Mouse (Mus musculus) cerebellum, postnatal 36 days (tissue): ENCODE data around the gene Pip4p1.
"Not testable (repeated sequence)": the region's sequence is repeated elsewhere in the genome, so short reads cannot be mapped to it uniquely, and the experiment has no call there.

Source experiments
- DNase-seq, 2 experiments: peaks; one replicate each; pipeline ENCODE4 v3.0.0; 2021 to 2022; ENCODE audit warnings: mixed read lengths in 2 of 2

Pip4p1 gene

GRCm38 (mm10) chr14:50930754-50931492 is at the start of gene Pip4p1, which contains the start of gene Pnp:
Pip4p1 (minus strand) TSS chr14:50930856.
Pnp (plus strand) TSS chr14:50931082.
- DNase-seq = peak; percentile 99

- no peak for DNase-seq
These were observed 49.0 kb upstream of the Pip4p1 start for GRCm38 (mm10) chr14:50979631-50980030.

GRCm38 (mm10) chr14:50978451-50978850 is 47.8 kb upstream of the Pip4p1 start:
- DNase-seq = not testable (repeated sequence)

DNA sequence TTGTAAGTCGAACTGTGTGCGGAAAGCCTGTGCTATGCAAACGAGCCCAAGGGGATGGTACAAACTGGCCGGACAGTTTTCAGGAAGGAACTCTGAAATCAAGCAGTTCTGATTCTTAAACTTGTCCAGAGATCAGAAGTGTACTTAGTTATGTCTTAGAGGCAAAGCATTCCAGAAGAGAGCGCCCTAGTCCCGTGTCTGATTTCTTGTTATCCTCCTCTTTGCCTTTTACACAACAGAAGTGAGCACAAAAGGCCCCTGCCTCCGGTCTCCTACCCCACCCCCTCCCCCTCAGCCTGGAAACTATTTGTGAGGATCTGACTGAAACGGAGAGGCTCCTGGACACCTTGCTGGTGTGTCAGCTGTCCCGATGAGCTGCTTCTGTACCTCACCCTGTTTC is 46.0 kb upstream of the Pip4p1 start:
- DNase-seq = no peak

DNA sequence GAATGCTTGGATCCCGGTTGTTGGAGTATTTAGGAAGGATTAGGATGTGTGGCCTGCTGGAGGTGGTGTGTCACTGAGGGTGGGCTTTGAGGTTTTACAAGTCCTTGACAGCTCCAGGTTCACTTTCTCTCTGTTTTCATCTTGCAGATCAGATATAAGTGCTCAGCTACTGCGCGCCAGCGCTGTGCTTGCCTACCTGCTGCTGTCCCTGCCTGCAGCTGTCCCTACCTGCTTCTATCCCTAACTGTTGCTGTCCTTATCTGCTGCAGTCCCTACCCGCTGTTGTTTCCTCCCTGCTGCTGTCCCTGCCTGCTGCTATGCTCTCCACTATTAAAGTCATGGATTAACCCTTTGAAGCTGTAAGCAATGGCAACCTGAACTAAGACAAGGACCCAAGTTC is 44.3 kb upstream of the Pip4p1 start:
- DNase-seq = no peak

DNA sequence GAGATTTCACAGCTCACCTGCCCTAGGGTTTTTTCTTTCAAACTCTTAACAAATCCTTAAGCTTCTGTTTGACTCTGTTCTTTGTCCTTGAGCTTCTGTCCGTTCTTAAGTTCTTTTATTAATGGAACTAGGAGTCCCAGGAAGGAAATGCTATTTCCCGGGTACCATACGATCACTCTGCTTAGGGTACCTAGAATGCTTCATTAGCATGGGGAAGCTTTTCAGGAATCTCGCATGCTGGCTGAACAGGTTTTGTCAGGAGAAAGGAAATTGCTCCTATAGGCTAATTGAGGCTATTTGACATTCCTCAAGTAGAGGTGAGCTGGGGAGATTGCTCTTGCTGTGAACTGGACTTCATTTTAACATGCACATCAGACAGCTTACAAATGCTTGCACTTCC is 43.0 kb upstream of the Pip4p1 start:
- no peak for DNase-seq

DNA sequence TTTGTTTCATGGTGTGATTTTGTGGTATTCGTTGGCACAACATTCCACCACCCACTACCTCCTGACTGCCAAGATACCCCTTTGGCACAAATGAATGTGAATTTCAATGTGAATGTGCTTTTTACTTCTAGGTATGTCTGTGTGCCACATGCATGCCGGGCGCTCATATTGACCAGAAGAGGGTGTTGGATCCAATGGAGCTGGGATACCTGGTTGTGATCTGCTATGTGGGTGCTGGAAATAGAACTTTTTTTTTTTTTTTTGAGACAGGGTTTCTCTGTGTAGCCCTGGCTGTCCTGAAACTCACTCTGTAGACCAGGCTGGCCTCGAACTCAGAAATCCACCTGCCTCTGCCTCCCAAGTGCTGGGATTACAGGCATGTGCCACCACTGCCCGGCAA is 42.4 kb upstream of the Pip4p1 start:
- DNase-seq = not testable (repeated sequence)

DNA sequence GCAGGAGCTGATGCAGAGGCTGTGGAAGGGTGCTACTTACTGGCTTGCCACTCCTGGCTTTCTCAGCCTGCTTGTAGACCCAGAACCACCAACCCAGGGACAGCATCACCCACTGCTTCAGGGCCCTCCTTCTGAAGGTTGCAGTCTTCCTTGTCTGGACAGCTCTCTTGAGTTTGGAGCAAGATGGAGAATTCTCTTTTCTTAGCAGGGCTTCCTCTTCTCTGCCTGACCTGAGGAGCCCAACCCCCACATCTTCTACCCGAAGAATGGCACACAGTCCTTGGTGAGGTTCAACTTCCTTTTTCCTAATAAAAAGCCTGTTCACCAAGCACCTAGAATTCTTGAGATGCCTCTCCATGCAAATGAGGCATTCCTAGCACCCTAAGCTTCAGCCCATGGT is 40.2 kb upstream of the Pip4p1 start:
- DNase-seq = no peak

DNA sequence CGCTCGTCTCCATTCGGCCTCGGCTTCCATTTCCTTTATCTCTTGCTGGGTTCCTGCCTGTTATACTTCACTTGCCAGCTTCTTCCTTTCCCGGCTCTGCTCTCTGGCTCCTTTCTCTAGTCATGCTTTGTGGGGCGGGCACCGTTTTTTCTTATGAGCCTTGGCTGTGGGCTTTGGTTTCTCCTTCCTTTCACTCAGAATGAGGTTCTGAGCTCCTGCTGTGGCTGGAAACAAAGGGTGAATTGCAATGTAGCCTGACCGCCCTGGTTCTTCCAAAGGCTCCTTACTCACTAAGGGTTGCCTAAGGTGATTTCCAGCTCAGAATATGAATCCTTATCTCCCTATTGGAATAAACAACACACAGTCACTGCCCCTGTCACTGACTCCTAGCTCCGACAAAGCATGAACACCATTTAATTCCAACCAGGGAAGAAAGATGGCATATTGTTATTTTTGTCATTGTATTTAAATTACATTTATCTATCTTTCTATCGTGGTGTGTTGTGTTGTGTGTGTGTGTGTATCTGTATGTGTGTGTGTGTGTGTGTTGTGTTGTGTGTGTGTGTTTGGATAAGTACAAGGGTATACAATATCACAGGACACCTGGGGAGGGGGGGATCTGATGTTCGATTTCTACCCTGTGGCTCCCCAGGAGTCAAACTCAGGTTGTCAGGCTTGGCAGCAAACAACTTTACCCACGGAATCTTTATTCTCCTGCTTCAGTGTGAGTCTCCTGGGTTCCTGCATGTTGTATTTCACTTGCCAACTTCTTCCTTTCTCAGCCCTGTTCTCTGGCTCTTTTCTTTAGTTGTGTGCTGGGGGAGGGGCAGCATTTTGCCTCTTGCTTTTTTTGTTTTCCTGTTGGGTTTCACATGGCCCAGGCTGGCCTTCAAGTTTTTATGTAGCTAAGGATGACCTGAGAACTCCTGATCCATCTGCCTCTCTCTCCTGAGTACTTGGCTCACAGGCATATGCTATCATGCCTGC is 39.2 kb upstream of the Pip4p1 start:
- DNase-seq = peak; percentile 17 to 27

DNA sequence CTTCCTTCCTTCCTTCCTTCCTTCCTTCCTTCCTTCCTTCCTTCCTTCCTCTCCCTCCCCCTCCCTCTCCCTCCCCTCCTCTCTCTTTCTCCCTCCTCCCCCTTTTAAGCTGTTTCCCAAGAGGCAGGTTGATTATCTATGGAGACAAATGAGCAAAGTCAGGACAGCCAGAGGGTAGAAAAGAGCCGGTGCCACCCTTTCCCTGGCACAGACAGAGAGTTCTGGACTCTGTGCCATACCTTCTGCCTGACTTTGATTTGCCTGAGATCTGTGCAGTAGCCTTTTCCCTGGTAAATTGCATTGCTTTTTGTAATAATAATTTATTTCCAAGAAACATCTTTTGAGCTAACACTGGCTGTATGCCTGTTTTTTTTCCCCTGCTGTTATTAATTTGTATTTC is 38.4 kb upstream of the Pip4p1 start:
- DNase-seq = no peak

DNA sequence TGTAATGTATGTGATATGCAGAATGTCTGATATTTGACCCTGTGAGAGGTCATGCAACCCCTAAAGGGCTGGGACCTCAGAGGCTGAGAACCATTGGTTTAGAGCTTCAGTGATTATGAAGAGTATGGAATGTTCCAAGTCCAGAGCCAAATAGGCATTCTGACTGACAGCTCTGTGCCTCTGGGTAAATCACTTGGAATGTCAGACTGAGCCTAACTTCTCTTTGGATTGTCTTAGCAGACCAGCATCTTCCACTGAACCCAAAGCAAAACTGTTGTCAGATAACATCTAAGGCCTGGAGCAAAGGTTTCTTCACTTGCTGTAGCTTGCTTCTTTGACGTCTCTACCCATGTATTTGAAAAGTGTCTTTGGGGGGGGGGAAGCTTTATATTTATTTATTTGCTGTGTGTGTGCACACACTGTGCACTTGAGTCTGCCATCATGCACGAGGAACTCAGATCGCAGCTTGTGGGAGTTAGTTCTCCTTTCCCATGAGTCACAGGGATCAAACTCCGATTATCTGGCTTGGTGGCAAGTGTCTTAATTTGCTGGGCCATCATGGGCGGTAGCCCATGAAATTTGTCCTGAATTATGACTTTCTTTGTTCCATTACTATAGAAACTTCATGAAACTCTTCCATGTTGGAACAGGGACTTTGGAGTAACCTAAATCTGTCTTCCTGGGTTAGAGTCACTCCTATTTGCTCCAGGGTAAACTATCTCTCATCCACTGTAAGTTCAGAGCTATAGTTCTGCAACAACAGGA is 37.7 kb upstream of the Pip4p1 start:
- DNase-seq = no peak

GRCm38 (mm10) chr14:50958289-50958995 is 27.8 kb upstream of the Pip4p1 start:
- DNase-seq = not testable (repeated sequence)

DNA sequence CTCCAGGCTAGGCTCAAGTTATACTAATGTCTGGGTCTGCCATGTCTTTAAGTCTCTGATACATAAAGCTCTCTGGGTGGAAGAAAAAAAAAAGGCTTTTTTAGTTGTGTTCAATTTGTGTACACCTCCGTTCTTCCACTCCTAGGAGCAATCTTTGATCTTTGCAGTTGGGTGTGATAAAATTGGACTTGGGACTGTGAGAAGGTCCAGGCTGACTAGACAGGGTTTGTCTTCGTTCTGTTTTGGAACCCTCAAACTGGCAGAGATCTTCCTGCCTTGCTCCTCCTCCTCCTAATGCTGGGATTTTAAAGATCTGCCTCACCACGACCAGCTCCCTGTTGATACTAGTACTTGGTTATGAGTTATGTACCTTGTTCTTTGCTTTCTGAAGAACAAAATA is 26.5 kb upstream of the Pip4p1 start:
- DNase-seq = not testable (repeated sequence)

DNA sequence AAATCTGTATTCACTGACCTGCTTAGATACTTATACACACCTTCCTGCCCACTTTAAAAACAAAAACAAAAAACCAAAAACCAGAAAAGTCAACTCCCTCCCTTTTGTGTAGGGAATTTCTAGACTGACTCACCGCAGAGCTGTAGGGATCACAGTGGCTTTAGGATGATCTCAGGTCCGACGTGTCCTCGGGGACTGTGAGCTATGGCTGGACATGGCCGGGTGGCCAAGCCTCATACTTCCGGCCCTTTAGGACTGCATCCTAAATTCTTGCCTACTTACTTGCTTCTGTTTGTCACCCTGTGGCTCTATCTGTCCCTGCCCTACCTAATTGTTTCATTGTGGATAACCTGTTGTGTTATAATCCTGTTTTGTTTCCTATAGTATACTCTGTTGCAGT is 26.1 kb upstream of the Pip4p1 start:
- DNase-seq = not testable (repeated sequence)

DNA sequence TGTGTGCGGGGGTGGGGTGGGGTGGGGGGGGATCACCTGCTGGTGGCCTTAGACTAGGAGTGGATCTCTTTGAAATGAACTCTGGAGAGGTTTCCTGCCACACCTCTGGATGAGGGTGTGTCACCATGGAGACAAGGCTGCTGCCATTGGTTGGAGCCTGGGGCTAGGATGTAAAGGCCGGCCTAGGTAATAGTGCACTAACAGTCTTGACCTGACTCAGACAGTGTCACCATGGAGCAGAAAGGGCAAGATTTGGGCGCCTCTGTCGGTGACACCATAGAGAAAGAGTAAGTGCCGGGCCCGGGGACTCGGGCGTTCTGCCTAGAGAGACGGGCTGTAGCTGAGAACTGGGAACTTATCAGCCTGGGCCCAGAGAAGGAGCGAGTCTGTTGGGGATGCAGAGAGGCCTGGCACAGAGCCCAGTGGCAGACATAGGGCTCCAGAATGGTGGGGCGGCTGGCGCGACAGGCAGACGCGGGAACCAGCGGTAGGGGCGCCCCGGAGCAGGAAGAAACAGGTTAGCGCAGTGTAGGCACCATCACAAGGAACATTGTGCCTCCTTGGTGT is 25.4 kb upstream of the Pip4p1 start, which contains the start of gene Pnp2:
Pnp2 (plus strand) TSS at position 51 of the 567 bp plus-strand sequence.
- DNase-seq = peak; percentile 52 to 58

GRCm38 (mm10) chr14:50955487-50955886 is 24.8 kb upstream of the Pip4p1 start:
- no peak for DNase-seq

GRCm38 (mm10) chr14:50945526-50945925 is 14.9 kb upstream of the Pip4p1 start:
- not testable (repeated sequence) for DNase-seq

GRCm38 (mm10) chr14:50945081-50945480 is 14.4 kb upstream of the Pip4p1 start:
- DNase-seq = not testable (repeated sequence)

GRCm38 (mm10) chr14:50944668-50945033 is 14.0 kb upstream of the Pip4p1 start:
- not testable (repeated sequence) for DNase-seq

DNA sequence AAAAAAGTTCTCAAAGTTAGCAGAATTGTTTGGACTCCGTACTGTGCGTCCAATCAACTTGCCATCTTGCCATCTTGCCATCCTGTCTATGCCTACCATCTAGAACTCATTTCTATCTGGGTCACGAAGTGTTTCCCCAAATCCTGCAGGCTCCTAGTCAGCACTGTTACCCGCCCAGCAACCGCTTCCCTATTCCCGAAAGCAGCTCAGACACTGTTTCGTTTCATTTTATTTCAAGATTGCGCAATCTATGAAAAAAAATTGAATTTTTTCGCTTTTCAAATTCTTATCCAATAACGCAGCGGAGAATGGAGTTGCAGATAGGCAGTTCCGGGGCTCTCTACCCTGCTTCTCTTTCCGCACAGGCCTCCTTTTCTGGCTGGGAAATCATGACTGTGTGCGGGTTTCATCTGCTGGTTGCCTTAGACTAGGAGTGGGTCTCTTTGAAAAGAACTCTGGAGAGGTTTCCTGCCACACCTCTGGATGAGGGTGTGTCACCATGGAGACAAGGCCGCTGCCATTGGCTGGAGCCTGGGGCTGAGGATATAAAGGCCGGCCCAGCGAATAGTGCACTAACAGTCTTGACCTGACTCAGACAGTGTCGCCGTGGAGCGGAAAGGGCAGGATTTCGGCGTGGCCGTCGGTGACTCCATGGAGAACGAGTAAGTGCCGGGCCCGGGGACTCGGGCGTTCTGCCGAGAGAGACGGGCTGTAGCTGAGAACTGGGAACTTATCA is 13.4 kb upstream of the Pip4p1 start, which contains the start of gene Gm49342:
Gm49342 (plus strand) TSS at position 586 of the 736 bp plus-strand sequence.
- peak; percentile 89 to 94 for DNase-seq

- no peak for DNase-seq
These were observed 8.3 kb upstream of the Pip4p1 start for GRCm38 (mm10) chr14:50938940-50939339.
